Mouse (Mus musculus): ENCODE data around the gene Zc2hc1c. TPM values are rescaled to one million over a fixed set of nuclear protein-coding genes. Genes with fewer than 3 reads are reported as not detected.
"Not testable (repeated sequence)": the region's sequence is repeated elsewhere in the genome, so short reads cannot be mapped to it uniquely, and the experiment has no call there.

Gene Zc2hc1c
- polyA plus RNA-seq, 1 experiment, result 0.53 TPM

DNA sequence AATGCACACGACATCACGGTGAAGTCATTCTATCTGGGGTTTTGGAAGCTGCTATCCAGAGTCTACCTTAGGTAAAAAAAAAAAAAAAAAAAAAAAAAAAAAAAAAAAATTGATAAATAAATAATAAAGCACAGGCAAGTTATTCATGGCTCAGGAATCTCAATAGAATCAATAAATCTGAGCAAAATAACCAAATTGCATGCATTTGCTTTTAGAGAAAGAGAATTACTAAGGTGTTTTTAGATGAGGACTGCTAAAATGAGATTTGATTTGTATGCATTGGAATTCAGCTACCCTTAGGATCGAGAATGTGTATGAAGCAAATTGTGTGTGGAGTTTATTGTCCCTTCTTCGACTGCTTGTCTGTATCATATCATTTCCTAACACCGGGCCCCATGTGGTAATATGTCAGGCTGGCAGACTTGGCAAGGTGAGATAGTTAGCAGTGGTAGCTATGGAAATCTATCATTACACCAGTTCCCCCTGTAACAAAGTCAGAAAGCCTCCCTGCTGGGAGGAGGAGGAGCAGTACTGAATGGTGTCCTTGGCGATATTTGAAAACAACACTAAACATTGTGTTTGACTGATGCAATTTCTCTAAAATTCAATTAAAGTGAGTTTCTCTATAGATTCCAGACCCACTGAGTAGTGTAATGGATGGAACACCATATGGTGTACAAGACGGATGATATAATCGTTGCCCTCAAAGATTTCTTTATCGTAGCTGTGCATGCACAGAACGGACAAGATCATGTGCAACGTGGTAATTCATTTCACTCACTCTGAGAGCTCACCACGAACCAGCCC, 7.3 kb upstream of the Zc2hc1c start:
- TF ChIP-seq POLR2A (IDR thresholded peaks at IDR 0.05; ENCODE audit: low read depth, low read length) (no peak), CTCF (IDR thresholded peaks at IDR 0.05; ENCODE audit: borderline replicate concordance, insufficient read depth, low read length) (no peak)
- H3K4me3 ChIP-seq (ENCODE audit: insufficient read depth, low read length), result no peak overlapping the region
- no peak overlapping the region for H3K27ac ChIP-seq (ENCODE audit: insufficient read depth, low read length)
- H3K4me1 ChIP-seq (ENCODE audit: control insufficient read depth, insufficient read depth, low read length), result no peaks in the 10 kb centered on the region

DNA sequence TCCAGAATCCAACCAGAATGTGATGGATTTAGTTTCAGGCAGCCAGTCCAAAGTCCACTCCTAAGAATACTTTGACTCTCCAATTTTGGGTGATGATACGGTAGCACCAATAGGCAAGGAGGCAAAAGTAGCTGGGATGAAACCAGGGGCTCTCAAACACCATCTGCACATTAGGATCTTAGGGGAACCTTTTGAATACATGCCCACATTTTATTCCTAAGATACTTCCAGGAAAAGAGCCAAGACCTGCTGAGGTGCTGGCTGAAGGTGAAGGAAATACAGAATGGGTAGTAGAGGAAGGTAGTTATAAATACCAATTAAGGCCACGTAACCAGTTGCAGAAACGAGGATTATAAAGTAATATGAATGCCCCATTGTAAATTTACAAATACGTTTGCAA, 6.6 kb upstream of the Zc2hc1c start:
- not testable (repeated sequence) for H3K4me3 ChIP-seq (ENCODE audit: insufficient read depth, low read length); H3K27ac ChIP-seq (ENCODE audit: insufficient read depth, low read length); H3K4me1 ChIP-seq (ENCODE audit: control insufficient read depth, insufficient read depth, low read length)

DNA sequence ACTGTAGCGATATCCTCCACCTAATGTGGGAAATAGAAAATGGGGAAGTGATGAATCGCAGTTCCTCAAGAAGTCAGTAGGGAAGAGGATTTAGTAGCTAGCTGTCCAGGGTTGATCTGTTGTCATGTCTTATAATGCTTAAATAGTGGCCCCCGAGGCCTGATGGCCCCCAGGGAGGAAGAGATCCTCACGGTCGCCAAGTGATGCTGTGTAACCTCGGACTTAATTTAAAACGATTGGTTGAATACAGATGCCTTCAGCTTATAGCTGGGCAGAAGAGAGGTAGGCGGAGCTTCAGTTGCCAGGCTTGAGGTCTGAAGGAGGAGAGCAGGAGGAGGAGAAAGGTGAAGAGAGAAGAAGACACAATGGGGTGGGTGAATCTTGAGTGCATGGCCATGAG, 4.1 kb upstream of the Zc2hc1c start:
- Histone ChIP-seq H3K4me3 (ENCODE audit: insufficient read depth, low read length) (no peak overlapping the region), H3K27ac (ENCODE audit: insufficient read depth, low read length) (no peak overlapping the region), H3K4me1 (ENCODE audit: control insufficient read depth, insufficient read depth, low read length) (peaks cover 3% of the 10 kb centered on the region; the same call in 1 of the 2 replicates)
- no peak for TF ChIP-seq POLR2A (IDR thresholded peaks at IDR 0.05; ENCODE audit: low read depth, low read length)
- no peak for TF ChIP-seq CTCF (IDR thresholded peaks at IDR 0.05; ENCODE audit: borderline replicate concordance, insufficient read depth, low read length)

DNA sequence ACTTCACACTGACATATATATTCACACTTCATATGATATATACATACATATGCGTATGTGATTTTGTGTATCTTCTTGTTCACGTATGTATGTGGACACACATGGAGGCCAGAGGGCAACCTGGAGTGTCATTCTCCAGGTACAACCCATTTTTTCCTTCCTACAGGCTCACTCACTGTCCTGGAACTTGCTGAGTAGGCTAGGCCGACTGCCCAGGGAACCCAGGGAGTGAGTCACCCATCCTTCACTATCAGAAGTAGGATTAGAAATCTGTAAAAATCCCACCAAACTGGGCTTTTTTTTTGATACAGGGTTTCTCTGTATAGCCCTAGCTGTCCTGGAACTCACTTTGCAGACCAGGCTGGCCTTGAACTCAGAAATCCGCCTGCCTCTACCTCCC, 3.4 kb upstream of the Zc2hc1c start:
- Histone ChIP-seq H3K4me3 (ENCODE audit: insufficient read depth, low read length) (no peak overlapping the region), H3K4me1 (ENCODE audit: control insufficient read depth, insufficient read depth, low read length) (peaks cover 3% of the 10 kb centered on the region; the same call in 1 of the 2 replicates), H3K27ac (ENCODE audit: insufficient read depth, low read length) (no peak overlapping the region)
- TF ChIP-seq POLR2A (IDR thresholded peaks at IDR 0.05; ENCODE audit: low read depth, low read length) (no peak), CTCF (IDR thresholded peaks at IDR 0.05; ENCODE audit: borderline replicate concordance, insufficient read depth, low read length) (no peak)

DNA sequence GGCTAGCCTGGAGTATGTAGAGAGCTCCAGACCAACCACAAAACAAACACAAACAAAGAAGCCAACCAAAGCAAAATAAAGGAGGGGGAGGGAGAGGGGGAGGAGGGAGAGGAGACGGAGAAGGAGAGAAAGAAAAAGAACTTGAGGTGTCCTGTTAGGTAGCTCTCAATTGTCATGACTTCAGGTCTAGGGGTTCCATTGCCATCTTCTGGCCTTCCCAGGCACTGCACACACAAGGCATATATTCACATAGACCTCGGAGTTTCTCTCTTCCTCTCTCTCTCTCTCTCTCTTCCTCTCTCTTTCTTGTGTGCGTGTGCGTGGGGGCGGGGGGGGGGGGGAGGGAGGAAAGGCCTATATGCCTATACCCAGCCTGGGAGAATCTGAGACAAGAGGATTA, 1.4 kb upstream of the Zc2hc1c start:
- Histone ChIP-seq H3K4me1 (ENCODE audit: control insufficient read depth, insufficient read depth, low read length) (peaks cover 3% of the 10 kb centered on the region; the same call in 1 of the 2 replicates), H3K27ac (ENCODE audit: insufficient read depth, low read length) (no peak overlapping the region), H3K4me3 (ENCODE audit: insufficient read depth, low read length) (no peak overlapping the region)
- TF ChIP-seq POLR2A (IDR thresholded peaks at IDR 0.05; ENCODE audit: low read depth, low read length) (no peak), CTCF (IDR thresholded peaks at IDR 0.05; ENCODE audit: borderline replicate concordance, insufficient read depth, low read length) (peak; percentile 49; the same call in 1 of the 2 replicates)

DNA sequence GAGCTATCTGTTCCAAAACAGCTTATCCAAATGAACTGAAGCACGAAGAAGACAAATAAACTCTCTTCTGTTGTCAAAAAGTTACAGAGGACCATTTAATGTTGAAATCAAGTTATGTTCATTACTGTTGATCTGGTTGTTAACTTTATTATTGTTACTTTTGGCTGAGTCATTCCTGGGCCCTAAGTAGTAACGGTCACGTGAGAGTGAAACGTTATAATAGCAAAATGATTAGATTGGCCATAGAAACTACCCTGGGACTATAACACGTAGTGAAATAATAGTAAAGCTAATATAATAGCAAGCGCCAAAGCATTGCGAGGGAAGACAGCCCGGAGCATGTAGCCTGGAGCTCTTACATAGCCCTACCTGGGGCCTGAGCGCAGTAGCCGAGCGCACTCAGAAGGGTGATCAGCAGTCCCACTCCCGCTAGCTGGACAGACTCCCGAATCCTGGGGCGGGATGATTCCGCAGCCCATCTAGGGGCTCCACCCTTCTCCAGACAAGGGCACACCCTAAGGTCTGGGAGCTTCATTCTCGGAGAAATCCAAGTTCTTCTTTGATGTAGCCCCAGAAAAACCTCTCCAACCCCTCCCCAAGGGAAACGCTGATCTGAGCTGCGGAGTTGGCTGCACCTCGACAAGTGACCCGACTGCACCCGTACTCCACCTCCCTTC, 444 bp upstream of the Zc2hc1c start, which contains the start of gene Acyp1:
Gene Acyp1, minus strand, starts transcription at position 630 of the 677 bp plus-strand sequence.
- TF ChIP-seq CTCF (IDR thresholded peaks at IDR 0.05; ENCODE audit: borderline replicate concordance, insufficient read depth, low read length) (no peak), POLR2A (IDR thresholded peaks at IDR 0.05; ENCODE audit: low read depth, low read length) (peak; percentile 24; the same call in 1 of the 2 replicates)
- Histone ChIP-seq H3K27ac (ENCODE audit: insufficient read depth, low read length) (peak within 1 kb of the TSS; percentile 60), H3K4me1 (ENCODE audit: control insufficient read depth, insufficient read depth, low read length) (peaks cover 3% of the 10 kb centered on the region; the same call in 1 of the 2 replicates), H3K4me3 (ENCODE audit: insufficient read depth, low read length) (peak within 1 kb of the TSS; percentile 54)

DNA sequence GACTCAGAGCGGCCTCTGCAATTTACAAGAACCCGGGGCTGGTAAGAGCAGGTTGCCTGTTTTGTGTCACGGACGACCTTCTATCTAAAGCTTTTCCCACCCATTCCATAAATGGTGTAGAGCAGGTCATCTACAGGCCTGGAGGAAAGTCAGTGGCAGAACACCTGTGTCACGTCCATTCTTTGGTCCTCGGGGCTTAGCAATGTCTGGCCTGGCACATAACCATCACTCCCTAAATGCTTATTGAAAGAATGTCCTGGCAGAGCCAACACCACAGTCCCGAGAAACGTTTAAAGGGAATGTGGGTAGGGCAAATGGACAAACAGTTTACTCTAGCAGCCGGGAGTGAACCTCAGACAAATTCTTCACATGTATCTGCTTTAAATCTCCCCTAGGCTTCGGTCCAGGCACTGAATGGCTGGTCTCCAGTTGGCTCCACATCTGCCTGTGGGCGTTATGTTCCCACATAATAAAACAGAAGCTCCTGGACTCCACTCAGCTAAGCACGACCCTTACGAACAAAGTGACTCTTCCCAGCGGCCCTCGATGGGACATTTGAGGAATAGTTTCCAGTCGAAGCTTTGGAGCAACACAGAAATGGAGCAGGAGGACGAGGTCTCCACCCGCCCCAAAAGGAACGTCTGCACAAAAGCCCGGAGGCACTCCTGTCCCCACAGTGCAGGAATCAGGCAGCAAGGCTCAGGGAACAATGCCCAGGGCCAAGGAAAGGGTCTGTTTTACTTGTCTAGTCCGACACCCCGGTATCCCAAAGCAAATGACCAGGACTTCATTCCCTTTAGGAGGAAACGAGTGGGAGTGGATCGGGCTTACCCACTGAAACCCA, 988 bp downstream of the Zc2hc1c start:
- H3K4me3 ChIP-seq (ENCODE audit: insufficient read depth, low read length), result peak overlapping the region; percentile 43; the same call in 1 of the 2 replicates
- TF ChIP-seq CTCF (IDR thresholded peaks at IDR 0.05; ENCODE audit: borderline replicate concordance, insufficient read depth, low read length), result no peak
- TF ChIP-seq POLR2A (IDR thresholded peaks at IDR 0.05; ENCODE audit: low read depth, low read length), result no peak
- H3K27ac ChIP-seq (ENCODE audit: insufficient read depth, low read length), result peak overlapping the region; percentile 37
- peaks cover 3% of the 10 kb centered on the region; the same call in 1 of the 2 replicates for H3K4me1 ChIP-seq (ENCODE audit: control insufficient read depth, insufficient read depth, low read length)

DNA sequence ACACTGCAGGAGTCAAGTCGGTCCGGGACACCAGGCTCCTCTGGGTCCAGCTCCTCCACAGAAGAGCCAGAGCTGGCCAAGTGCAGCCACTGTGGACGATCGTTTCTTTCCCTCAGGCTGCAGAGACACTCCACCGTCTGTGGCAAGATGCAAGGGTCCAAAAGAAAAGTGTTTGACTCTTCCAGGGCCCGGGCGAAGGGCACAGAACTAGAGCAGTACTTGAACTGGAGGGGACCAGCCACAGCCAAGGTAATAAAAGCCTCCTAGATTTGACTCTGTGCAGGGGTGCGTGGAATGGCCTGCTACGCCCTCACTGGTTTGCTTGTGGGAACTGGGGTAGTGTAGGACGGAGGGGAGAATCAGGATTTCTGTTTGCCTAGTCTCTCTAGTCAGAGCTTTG, 2.2 kb downstream of the Zc2hc1c start:
- no peak overlapping the region for H3K4me3 ChIP-seq (ENCODE audit: insufficient read depth, low read length)
- TF ChIP-seq POLR2A (IDR thresholded peaks at IDR 0.05; ENCODE audit: low read depth, low read length) (no peak), CTCF (IDR thresholded peaks at IDR 0.05; ENCODE audit: borderline replicate concordance, insufficient read depth, low read length) (no peak)
- no peak overlapping the region for H3K27ac ChIP-seq (ENCODE audit: insufficient read depth, low read length)
- peaks cover 3% of the 10 kb centered on the region; the same call in 1 of the 2 replicates for H3K4me1 ChIP-seq (ENCODE audit: control insufficient read depth, insufficient read depth, low read length)

DNA sequence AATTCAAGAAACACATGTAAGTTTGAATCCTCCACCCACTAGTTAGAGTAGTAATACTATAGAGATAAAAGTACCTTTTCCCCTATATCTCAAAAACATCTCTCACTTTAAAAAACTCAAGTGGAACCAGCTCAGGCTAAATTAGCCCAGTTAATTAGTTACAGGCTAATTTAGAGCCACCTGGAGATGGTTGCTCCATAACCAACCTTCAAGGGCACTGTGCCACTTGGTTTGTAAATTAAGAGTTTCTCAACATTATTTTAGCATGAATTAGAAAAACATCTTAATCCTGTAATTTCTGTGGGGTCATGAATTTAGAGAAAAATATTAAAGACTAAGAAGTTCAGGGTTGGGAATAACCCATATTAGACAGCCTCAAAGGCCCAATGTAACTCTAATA, 3.1 kb downstream of the Zc2hc1c start:
- Histone ChIP-seq H3K4me1 (ENCODE audit: control insufficient read depth, insufficient read depth, low read length) (peaks cover 3% of the 10 kb centered on the region; the same call in 1 of the 2 replicates), H3K4me3 (ENCODE audit: insufficient read depth, low read length) (no peak overlapping the region), H3K27ac (ENCODE audit: insufficient read depth, low read length) (no peak overlapping the region)
- TF ChIP-seq CTCF (IDR thresholded peaks at IDR 0.05; ENCODE audit: borderline replicate concordance, insufficient read depth, low read length) (no peak), POLR2A (IDR thresholded peaks at IDR 0.05; ENCODE audit: low read depth, low read length) (no peak)
